Mouse (Mus musculus) heart, embryonic 11.5 days (tissue): ENCODE measurements at regions not wholly inside any gene's neighbourhood (a gene's known extent, or its start where the extent isn't known, plus 50 kb on each side); places are given as distances from the start of the nearest gene placed in this dataset.

Source experiments
- ATAC-seq: fragments of 200-750 bp; cut with Nextera tagmentation; replicated peaks from 2 replicates; pipeline ENCODE4 v1.8.0; 2017; ENCODE audit warnings: moderate library complexity; ENCODE audit not compliant: insufficient number of reproducible peaks, low FRiP score, low TSS enrichment
- H3K27ac ChIP-seq: fragments of 300-500 bp; sonication (generic); 2 replicates; pipeline ENCODE4 v1.5.1; 2014; ENCODE audit warnings: mild to moderate bottlenecking, low read depth, low read length
- H3K27me3 ChIP-seq: fragments of 300-500 bp; sonication (generic); 2 replicates; pipeline ENCODE4 v1.6.1; 2014; ENCODE audit warnings: mild to moderate bottlenecking, low read length, mixed read lengths; ENCODE audit not compliant: control insufficient read depth, insufficient read depth
- H3K36me3 ChIP-seq: fragments of 300-500 bp; sonication (generic); 2 replicates; pipeline ENCODE4 v1.6.1; 2014; ENCODE audit warnings: mild to moderate bottlenecking, low read length, moderate library complexity, mixed read lengths; ENCODE audit not compliant: control insufficient read depth, insufficient read depth
- H3K4me1 ChIP-seq: fragments of 300-500 bp; sonication (generic); 2 replicates; pipeline ENCODE4 v1.6.1; 2014; ENCODE audit warnings: low read length; ENCODE audit not compliant: control insufficient read depth, insufficient read depth
- H3K4me2 ChIP-seq: fragments of 300-500 bp; sonication (generic); 2 replicates; pipeline ENCODE4 v1.6.1; 2014; ENCODE audit warnings: mild to moderate bottlenecking, moderate library complexity
- H3K4me3 ChIP-seq: fragments of 300-500 bp; sonication (generic); 2 replicates; pipeline ENCODE4 v1.5.1; 2014; ENCODE audit warnings: low read depth, low read length
- H3K9ac ChIP-seq: fragments of 300-500 bp; sonication (generic); 2 replicates; pipeline ENCODE4 v1.6.1; 2014; ENCODE audit warnings: mild to moderate bottlenecking, low read depth, low read length, moderate library complexity
- H3K9me3 ChIP-seq: fragments of 300-500 bp; sonication (generic); replicated peaks from 2 replicates; pipeline ENCODE4 v1.6.1; 2016; ENCODE audit warnings: low read length; ENCODE audit not compliant: control insufficient read depth
- WGBS: fragments of 180-500 bp; shearing (Covaris S2); extraction: QIAGEN DNeasy Blood & Tissue Kit; methylation state at CpG from one replicate; pipeline ENCODE4 v1.1.7; 2014; ENCODE audit not compliant: insufficient replicate concordance; 5-methylcytosine and 5-hydroxymethylcytosine counted together

DNA sequence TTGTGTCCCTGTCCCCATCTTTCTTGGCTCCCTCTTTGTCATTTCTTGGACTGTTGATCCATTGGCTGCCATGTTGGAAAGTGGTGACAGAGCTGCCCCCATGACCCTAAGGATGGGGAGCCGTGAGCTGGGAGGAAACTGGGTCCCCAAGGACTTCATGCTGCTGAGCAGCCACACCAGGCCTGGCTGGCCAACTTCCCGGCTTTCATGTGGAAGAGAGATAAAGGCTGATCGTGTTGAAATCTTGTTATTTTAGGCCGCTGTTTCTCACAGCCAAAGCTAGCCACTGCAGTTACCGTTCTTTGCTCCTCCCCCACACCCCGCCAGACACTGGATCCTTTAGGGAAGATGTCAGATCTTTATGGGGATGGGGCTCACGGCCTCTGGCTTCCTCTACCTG, 164.1 kb downstream of the Sall1 start:
- no peaks in the 10 kb centered on the region for H3K9me3 ChIP-seq
- ATAC-seq: peak; percentile 57
- H3K27me3 ChIP-seq: no peaks in the 10 kb centered on the region
- 24% methylated on average over 7 of the region's 7 CpGs for WGBS
- H3K27ac ChIP-seq: no peak overlapping the region
- no peak overlapping the region for H3K4me3 ChIP-seq
- no peaks in the 10 kb centered on the region for H3K36me3 ChIP-seq
- peaks cover 6% of the 10 kb centered on the region; the same call in 1 of the 2 replicates for H3K4me1 ChIP-seq
- H3K4me2 ChIP-seq: no peak overlapping the region
- H3K9ac ChIP-seq: no peak overlapping the region

DNA sequence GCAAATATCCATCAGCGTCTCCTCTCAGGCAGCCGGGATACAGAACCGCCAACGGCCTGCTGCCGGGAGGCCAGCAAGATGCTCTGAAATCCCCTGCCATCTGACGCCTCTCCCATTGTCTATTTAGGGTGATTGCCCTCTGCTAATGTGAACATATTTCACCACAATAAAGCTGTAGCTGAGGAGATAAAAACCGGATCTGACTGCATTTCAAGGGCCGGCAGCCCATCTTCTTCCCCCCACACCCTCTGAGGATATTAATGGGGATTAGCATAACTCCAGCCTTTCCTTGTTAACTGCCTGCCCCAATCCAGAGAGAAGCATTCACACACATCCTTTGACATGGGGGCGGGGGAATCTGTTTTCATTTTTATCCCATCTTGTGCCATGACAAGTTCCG, 166.0 kb downstream of the Sall1 start:
- Histone ChIP-seq H3K36me3 (no peaks in the 10 kb centered on the region), H3K4me2 (no peak overlapping the region), H3K9ac (no peak overlapping the region), H3K27ac (no peak overlapping the region), H3K4me1 (peaks cover 6% of the 10 kb centered on the region; the same call in 1 of the 2 replicates), H3K27me3 (no peaks in the 10 kb centered on the region), H3K9me3 (no peaks in the 10 kb centered on the region), H3K4me3 (no peak overlapping the region)
- whole genome bisulfite sequencing: 81% methylated on average over 10 of the region's 10 CpGs
- no peak for ATAC-seq

DNA sequence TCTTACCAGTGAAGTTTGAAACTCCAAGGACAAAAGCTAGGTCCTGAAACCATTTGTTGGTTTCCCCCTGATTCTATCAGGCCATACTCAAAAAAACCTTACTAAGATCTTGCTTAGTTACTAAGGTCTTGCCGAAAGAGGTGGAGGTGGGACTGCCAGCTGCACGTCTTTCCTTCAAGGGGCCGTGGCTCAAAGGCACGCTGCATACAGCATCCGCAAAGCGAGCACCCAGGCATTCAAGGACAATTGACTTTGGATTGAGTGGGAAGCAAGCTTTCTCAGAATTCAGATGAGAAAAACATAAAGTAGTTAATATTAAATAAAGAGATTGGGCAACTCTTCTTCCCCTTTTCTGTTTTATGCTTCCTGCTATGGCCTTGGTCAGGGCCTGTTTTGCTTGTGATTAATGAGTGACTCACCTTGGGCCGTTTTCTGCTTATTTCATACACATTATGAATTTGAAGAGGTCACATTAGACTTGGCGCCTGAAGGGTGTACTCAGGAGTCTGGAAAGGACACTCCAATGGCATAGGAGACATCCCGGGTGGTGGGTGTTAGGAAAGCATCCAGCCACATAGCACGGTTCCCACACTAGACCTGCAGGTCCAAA, 166.1 kb downstream of the Cyld start:
- no peak overlapping the region for H3K4me3 ChIP-seq
- H3K27ac ChIP-seq: no peak overlapping the region
- ATAC-seq: no peak
- H3K9me3 ChIP-seq: no peaks in the 10 kb centered on the region
- no peak overlapping the region for H3K9ac ChIP-seq
- WGBS: 86% methylated on average over 10 of the region's 10 CpGs
- H3K4me2 ChIP-seq: no peak overlapping the region
- H3K36me3 ChIP-seq: no peaks in the 10 kb centered on the region
- H3K4me1 ChIP-seq: no peaks in the 10 kb centered on the region
- no peaks in the 10 kb centered on the region for H3K27me3 ChIP-seq

DNA sequence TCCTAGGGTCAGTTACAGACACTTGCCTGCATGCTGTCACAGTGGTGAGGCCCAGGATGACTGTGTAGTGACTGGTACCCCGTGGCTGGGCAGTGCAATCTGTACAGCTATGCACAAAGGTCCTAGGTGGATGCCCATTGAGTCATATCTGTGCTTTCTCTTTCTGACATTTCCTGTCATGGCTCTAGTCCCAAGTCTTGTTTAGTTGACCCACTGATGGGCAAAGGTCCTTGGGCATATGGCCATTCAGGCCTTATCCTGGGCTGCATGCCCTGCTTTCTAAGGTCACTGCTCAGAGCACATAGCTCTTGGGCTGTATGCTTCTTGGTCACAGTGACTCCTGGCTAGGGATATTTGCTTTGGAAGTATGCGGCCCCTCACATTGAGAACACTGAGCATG, 160.4 kb downstream of the Cyld start:
- WGBS: 76% methylated on average over 2 of the region's 2 CpGs
- Histone ChIP-seq H3K36me3 (no peaks in the 10 kb centered on the region), H3K4me3 (no peak overlapping the region), H3K27me3 (no peaks in the 10 kb centered on the region), H3K9me3 (no peaks in the 10 kb centered on the region), H3K9ac (no peak overlapping the region), H3K27ac (no peak overlapping the region), H3K4me1 (no peaks in the 10 kb centered on the region), H3K4me2 (no peak overlapping the region)
- no peak for ATAC-seq

DNA sequence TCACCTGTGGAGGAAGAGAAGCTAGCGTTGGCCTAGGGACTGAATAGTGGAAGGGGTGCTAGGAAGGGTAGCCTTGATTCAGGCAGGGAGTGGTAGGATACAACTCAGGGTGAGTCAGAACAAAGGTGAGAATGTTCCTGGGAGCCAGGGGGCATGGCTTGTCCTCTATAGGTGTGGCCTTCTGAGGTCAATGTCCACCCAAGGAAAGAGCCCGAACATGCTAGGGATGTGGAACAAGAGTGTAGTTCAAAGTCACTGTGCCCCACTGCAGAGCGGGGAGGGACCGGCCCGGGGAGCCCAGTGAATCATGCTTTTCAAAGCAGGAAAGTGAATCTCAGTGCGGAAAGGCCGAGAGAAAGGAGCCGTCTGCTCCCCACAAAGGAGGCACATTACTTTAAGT, 156.4 kb downstream of the Cyld start:
- H3K36me3 ChIP-seq: no peaks in the 10 kb centered on the region
- H3K27ac ChIP-seq: no peak overlapping the region
- H3K27me3 ChIP-seq: no peaks in the 10 kb centered on the region
- 81% methylated on average over 8 of the region's 8 CpGs for WGBS
- ATAC-seq: no peak
- no peaks in the 10 kb centered on the region for H3K4me1 ChIP-seq
- H3K4me3 ChIP-seq: no peak overlapping the region
- H3K9ac ChIP-seq: no peak overlapping the region
- H3K9me3 ChIP-seq: no peaks in the 10 kb centered on the region
- no peak overlapping the region for H3K4me2 ChIP-seq

DNA sequence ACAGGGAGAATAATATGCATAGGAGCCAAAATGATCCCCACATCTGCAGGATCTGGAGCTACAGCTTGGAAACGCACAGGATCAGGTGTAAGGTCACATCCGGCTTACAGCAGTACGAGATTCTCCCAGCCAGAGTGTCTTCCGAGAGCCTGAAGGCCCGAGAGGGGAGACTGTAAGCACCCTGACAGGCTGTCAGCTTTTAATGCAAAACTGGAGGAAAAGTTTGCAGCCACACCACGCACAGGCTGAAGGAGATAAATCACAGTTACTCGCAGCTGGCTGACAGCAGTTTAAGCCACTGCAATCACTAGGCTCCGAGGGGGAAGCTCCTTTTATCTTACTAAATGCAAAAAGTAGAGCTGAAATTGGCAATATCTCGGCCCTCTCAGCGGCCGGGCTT, 149.1 kb downstream of the Cyld start:
- 38% methylated on average over 11 of the region's 11 CpGs for whole genome bisulfite sequencing
- no peak for ATAC-seq
- H3K36me3 ChIP-seq: no peaks in the 10 kb centered on the region
- H3K9ac ChIP-seq: no peak overlapping the region
- H3K27me3 ChIP-seq: no peaks in the 10 kb centered on the region
- H3K27ac ChIP-seq: no peak overlapping the region
- H3K4me3 ChIP-seq: no peak overlapping the region
- H3K9me3 ChIP-seq: no peaks in the 10 kb centered on the region
- H3K4me2 ChIP-seq: no peak overlapping the region
- no peaks in the 10 kb centered on the region for H3K4me1 ChIP-seq

DNA sequence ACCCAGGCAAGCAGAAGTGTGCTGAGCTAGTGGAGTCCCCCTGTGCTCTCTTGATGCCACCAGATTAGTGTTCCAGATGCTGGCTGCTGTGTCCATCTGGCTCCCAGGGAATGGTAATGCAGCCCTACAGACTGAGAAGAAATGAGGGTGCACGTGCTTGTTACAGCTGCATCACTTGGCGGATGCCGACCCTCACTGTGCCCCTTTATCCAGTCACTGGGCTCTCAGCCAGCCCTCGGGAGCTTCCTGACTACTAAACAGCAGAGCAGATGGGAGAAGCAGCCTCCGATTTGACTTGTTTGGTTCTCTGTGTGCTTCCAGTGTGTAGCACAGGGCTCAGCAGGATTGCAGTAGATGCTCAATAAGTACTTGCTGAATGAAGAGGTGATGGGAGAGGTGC, 147.5 kb downstream of the Cyld start:
- no peaks in the 10 kb centered on the region for H3K9me3 ChIP-seq

DNA sequence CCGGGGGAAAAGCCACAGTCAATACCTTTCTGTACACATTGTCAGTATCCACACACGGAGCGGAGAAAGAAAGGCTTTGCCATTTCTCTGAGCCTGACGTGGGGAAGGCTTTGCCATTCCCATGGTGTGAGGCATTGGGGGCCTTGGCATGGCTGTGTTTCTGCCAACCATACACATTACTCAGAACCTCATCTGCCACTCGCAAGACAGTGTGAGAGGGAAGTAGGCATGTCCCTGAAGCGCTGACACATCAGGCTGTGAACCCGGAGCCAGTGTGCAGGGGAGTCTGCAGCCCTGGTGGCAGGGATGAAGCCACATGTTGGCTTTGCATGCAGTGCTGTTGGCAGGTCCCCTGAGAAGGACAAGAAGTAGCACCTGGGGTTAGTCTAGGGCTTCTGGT, 145.6 kb downstream of the Cyld start:
- Histone ChIP-seq H3K9me3 (no peaks in the 10 kb centered on the region), H3K9ac (no peak overlapping the region), H3K36me3 (no peaks in the 10 kb centered on the region), H3K4me1 (no peaks in the 10 kb centered on the region), H3K4me3 (no peak overlapping the region), H3K27me3 (no peaks in the 10 kb centered on the region), H3K4me2 (no peak overlapping the region), H3K27ac (no peak overlapping the region)
- ATAC-seq: no peak
- 79% methylated on average over 7 of the region's 7 CpGs for WGBS

More for the DNA sequence above, 147.5 kb downstream of the Cyld start:
- no peaks in the 10 kb centered on the region for H3K36me3 ChIP-seq
- WGBS: 53% methylated on average over 5 of the region's 5 CpGs
- no peak for ATAC-seq
- H3K27ac ChIP-seq: no peak overlapping the region
- H3K4me1 ChIP-seq: no peaks in the 10 kb centered on the region
- H3K27me3 ChIP-seq: no peaks in the 10 kb centered on the region
- H3K4me3 ChIP-seq: no peak overlapping the region
- H3K9ac ChIP-seq: no peak overlapping the region
- H3K4me2 ChIP-seq: no peak overlapping the region

DNA sequence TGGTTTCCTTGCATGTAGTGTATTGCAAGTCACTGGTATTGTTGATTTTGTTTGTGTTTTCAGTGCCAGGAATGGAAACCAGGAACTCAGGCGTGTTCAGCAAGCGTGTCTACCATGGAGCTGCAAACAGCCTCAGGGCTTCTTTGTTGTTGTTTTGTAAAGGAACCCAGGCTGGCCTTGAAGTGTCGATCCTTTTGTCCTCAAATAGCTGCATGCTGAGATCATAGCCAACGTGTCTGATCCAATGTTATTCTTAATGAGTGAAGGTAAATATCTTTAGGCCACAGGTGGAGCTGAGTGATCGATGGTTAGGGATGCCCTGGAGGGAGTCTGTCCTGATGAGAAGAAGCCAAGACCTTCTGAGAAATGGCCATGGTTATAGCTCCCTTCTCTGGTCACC, 143.3 kb downstream of the Cyld start:
- no peaks in the 10 kb centered on the region for H3K36me3 ChIP-seq
- no peaks in the 10 kb centered on the region for H3K27me3 ChIP-seq
- no peaks in the 10 kb centered on the region for H3K9me3 ChIP-seq
- H3K27ac ChIP-seq: no peak overlapping the region
- H3K9ac ChIP-seq: no peak overlapping the region
- H3K4me3 ChIP-seq: no peak overlapping the region
- no peaks in the 10 kb centered on the region for H3K4me1 ChIP-seq
- WGBS: 63% methylated on average over 5 of the region's 5 CpGs
- ATAC-seq: no peak
- no peak overlapping the region for H3K4me2 ChIP-seq
